Mouse (Mus musculus) embryonic fibroblast, embryonic 13.5 days (primary cell): ENCODE measurements around the gene Pfkl.

Source experiments
- CTCF ChIP-seq: IDR thresholded peaks from 2 replicates; pipeline ENCODE4 v1.5.1; 2011; ENCODE audit warnings: mild to moderate bottlenecking, control low read depth, low read length, moderate library complexity, borderline replicate concordance; ENCODE audit not compliant: insufficient read depth
- POLR2A ChIP-seq: IDR thresholded peaks from 2 replicates; pipeline ENCODE4 v1.6.1; 2011; ENCODE audit warnings: low read depth, mild to moderate bottlenecking, control low read depth, low read length, moderate library complexity

DNA sequence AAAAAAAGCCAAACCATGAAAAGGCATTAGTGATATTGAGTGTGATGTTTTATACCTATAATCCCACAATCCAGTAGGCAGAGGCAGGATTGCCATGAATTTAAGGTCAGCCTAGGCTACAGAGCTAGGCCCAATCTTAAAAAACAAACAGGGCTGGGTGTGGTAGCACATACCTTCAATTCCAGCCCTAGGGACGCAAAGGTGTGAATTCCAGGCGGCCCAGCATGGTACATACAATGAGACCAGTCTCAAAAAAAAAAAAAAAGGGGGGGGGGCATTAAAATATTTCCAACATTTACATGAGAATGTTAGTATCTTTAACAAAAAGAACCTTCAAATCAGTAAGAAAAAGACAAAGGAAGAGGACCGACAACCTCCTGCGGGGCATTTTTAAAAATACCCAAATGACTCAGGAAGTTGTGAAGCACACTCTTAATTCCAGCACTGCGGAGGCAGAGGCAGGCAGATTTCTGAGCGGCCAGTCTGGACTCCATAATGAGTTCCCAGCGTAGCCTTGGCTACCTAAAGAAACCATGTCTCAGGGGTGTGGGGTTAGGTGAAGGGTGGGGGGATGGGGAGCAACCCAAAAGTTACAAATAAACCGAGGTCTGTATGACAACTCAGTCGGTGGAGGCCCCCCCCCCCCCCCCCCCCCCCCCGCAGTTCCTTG is 38.3 kb upstream of the Pfkl start:
- TF ChIP-seq CTCF (no peak), POLR2A (no peak)
